Mouse (Mus musculus) lung, postnatal 0 days (tissue): ENCODE data around the gene Washc4. TPM values are rescaled to one million over a fixed set of nuclear protein-coding genes. Genes with fewer than 3 reads are reported as not detected.

Experiments used
- ATAC-seq: fragments of 200-750 bp; cut with Nextera tagmentation; 2 replicates; pipeline ENCODE4 v1.8.0; 2017; ENCODE audit warnings: moderate library complexity
- DNase-seq: peaks from one replicate; pipeline ENCODE4 v3.0.0-alpha.2; 2016; ENCODE audit warnings: low spot score
- H3K27ac ChIP-seq: fragments of 300-500 bp; sonication (generic); 2 replicates; pipeline ENCODE4 v1.5.1; 2014; ENCODE audit warnings: antibody characterized with exemption, mild to moderate bottlenecking, low read length, mixed read lengths
- H3K27me3 ChIP-seq: fragments of 300-500 bp; sonication (generic); replicated peaks from 2 replicates; pipeline ENCODE4 v1.6.1; 2014; ENCODE audit warnings: low read length, mixed read lengths; ENCODE audit not compliant: insufficient read depth
- H3K36me3 ChIP-seq: fragments of 300-500 bp; sonication (generic); 2 replicates; pipeline ENCODE4 v1.6.1; 2014; ENCODE audit warnings: low read length, mixed read lengths; ENCODE audit not compliant: insufficient read depth
- H3K4me1 ChIP-seq: fragments of 300-500 bp; sonication (generic); 2 replicates; pipeline ENCODE4 v1.6.1; 2014; ENCODE audit warnings: antibody characterized with exemption, low read depth, low read length, mixed read lengths; ENCODE audit not compliant: insufficient read depth
- H3K4me2 ChIP-seq: fragments of 300-500 bp; sonication (generic); replicated peaks from 2 replicates; pipeline ENCODE4 v1.6.1; 2014; ENCODE audit warnings: low read depth, mild to moderate bottlenecking, low read length, moderate library complexity, mixed read lengths
- H3K4me3 ChIP-seq: fragments of 300-500 bp; sonication (generic); 2 replicates; pipeline ENCODE4 v1.5.1; 2014; ENCODE audit warnings: low read depth, low read length
- H3K9ac ChIP-seq: fragments of 300-500 bp; sonication (generic); replicated peaks from 2 replicates; pipeline ENCODE4 v1.6.1; 2014; ENCODE audit warnings: low read depth, mild to moderate bottlenecking
- H3K9me3 ChIP-seq: fragments of 300-500 bp; sonication (generic); 2 replicates; pipeline ENCODE4 v1.6.1; 2016; ENCODE audit warnings: low read length, mixed read lengths
- CTCF ChIP-seq: IDR thresholded peaks from 2 replicates; pipeline ENCODE4 v1.5.1; 2016; ENCODE audit warnings: antibody characterized with exemption, mild to moderate bottlenecking
- EP300 ChIP-seq: IDR thresholded peaks from 2 replicates; pipeline ENCODE4 v1.6.1; 2016; ENCODE audit warnings: antibody characterized with exemption, mild to moderate bottlenecking, control low read depth
- WGBS: fragments of 180-500 bp; shearing (Covaris S2); extraction: QIAGEN DNeasy Blood & Tissue Kit; methylation state at CpG from one replicate; pipeline ENCODE4 v1.1.7; 2014; 5-methylcytosine and 5-hydroxymethylcytosine counted together
- polyA plus RNA-seq: library from polyadenylated mRNA; unstranded; fragments of >200 nt; fragmentation: Nextera tagmentation; extraction: Ambion mirVana; gene quantifications from 2 replicates; pipeline ENCODE4 v1.2.1, GENCODE M21; 2015

The Washc4 gene
- polyA plus RNA-seq, 1 experiment from 2014 or later = 28.3 TPM

GRCm38 (mm10) chr10:83629878-83630277 lies 86.3 kb downstream of the Washc4 start:
- TF ChIP-seq CTCF (no peak), EP300 (no peak)
- DNase-seq (no peak), ATAC-seq (peak; percentile 36)
- Histone ChIP-seq H3K27me3 (no peaks in the 10 kb centered on the region), H3K9ac (no peak overlapping the region), H3K4me3 (no peak overlapping the region), H3K9me3 (no peaks in the 10 kb centered on the region), H3K4me2 (no peak overlapping the region), H3K4me1 (no peaks in the 10 kb centered on the region), H3K36me3 (peaks cover 9% of the 10 kb centered on the region; the same call in 1 of the 2 replicates), H3K27ac (no peak overlapping the region)
- 86% methylated on average over 5 of the region's 5 CpGs for WGBS

- H3K4me1 ChIP-seq = no peaks in the 10 kb centered on the region
- H3K4me3 ChIP-seq = no peak overlapping the region
- no peaks in the 10 kb centered on the region for H3K9me3 ChIP-seq
- no peak for ATAC-seq
- peaks cover 9% of the 10 kb centered on the region; the same call in 1 of the 2 replicates for H3K36me3 ChIP-seq
- H3K27me3 ChIP-seq = no peaks in the 10 kb centered on the region
- 41% methylated on average over 3 of the region's 3 CpGs for WGBS
- no peak for TF ChIP-seq EP300
- DNase-seq = peak; percentile 31
- H3K9ac ChIP-seq = no peak overlapping the region
- H3K4me2 ChIP-seq = no peak overlapping the region
- no peak overlapping the region for H3K27ac ChIP-seq
Observed at GRCm38 (mm10) chr10:83630899-83631298, 87.3 kb downstream of the Washc4 start.

GRCm38 (mm10) chr10:83631775-83632174 lies 88.2 kb downstream of the Washc4 start:
- 81% methylated on average over 10 of the region's 10 CpGs for WGBS
- no peak for TF ChIP-seq CTCF
- no peak for TF ChIP-seq EP300
- no peaks in the 10 kb centered on the region for H3K4me1 ChIP-seq
- H3K27ac ChIP-seq = no peak overlapping the region
- H3K9me3 ChIP-seq = no peaks in the 10 kb centered on the region
- no peak overlapping the region for H3K4me2 ChIP-seq
- H3K4me3 ChIP-seq = no peak overlapping the region
- ATAC-seq = no peak
- no peaks in the 10 kb centered on the region for H3K27me3 ChIP-seq
- DNase-seq = no peak
- peaks cover 9% of the 10 kb centered on the region; the same call in 1 of the 2 replicates for H3K36me3 ChIP-seq
- H3K9ac ChIP-seq = no peak overlapping the region

- Histone ChIP-seq H3K4me1 (no peaks in the 10 kb centered on the region), H3K27me3 (no peaks in the 10 kb centered on the region), H3K9me3 (no peaks in the 10 kb centered on the region), H3K4me2 (no peak overlapping the region), H3K4me3 (no peak overlapping the region), H3K27ac (no peak overlapping the region), H3K9ac (no peak overlapping the region), H3K36me3 (peaks cover 9% of the 10 kb centered on the region; the same call in 1 of the 2 replicates)
- 70% methylated on average over 7 of the region's 7 CpGs for WGBS
- ATAC-seq (no peak), DNase-seq (no peak)
- TF ChIP-seq CTCF (no peak), EP300 (no peak)
Observed at GRCm38 (mm10) chr10:83632806-83633374, 89.3 kb downstream of the Washc4 start.

GRCm38 (mm10) chr10:83634461-83634860 lies 90.9 kb downstream of the Washc4 start:
- Histone ChIP-seq H3K9ac (no peak overlapping the region), H3K27me3 (no peaks in the 10 kb centered on the region), H3K4me1 (no peaks in the 10 kb centered on the region), H3K9me3 (no peaks in the 10 kb centered on the region), H3K27ac (no peak overlapping the region), H3K4me2 (no peak overlapping the region), H3K4me3 (no peak overlapping the region), H3K36me3 (peaks cover 4% of the 10 kb centered on the region; the same call in 1 of the 2 replicates)
- peak; percentile 15 for DNase-seq
- no peak for TF ChIP-seq CTCF
- TF ChIP-seq EP300 = no peak
- no peak for ATAC-seq
- WGBS = 21% methylated on average over 5 of the region's 5 CpGs

GRCm38 (mm10) chr10:83636191-83636590 lies 92.6 kb downstream of the Washc4 start:
- H3K4me2 ChIP-seq = no peak overlapping the region
- no peak overlapping the region for H3K9ac ChIP-seq
- no peak overlapping the region for H3K27ac ChIP-seq
- ATAC-seq (no peak), DNase-seq (no peak)
- peaks cover 4% of the 10 kb centered on the region; the same call in 1 of the 2 replicates for H3K36me3 ChIP-seq
- TF ChIP-seq CTCF (no peak), EP300 (no peak)
- no peak overlapping the region for H3K4me3 ChIP-seq
- WGBS = 83% methylated on average over 2 of the region's 2 CpGs
- H3K9me3 ChIP-seq = no peaks in the 10 kb centered on the region
- H3K27me3 ChIP-seq = no peaks in the 10 kb centered on the region
- no peaks in the 10 kb centered on the region for H3K4me1 ChIP-seq

GRCm38 (mm10) chr10:83637295-83637694 lies 93.7 kb downstream of the Washc4 start:
- WGBS = 18% methylated on average over 6 of the region's 6 CpGs
- Histone ChIP-seq H3K4me1 (peaks cover 6% of the 10 kb centered on the region; the same call in 1 of the 2 replicates), H3K4me2 (no peak overlapping the region), H3K36me3 (no peaks in the 10 kb centered on the region), H3K4me3 (no peak overlapping the region), H3K27ac (peak overlapping the region; percentile 71), H3K27me3 (no peaks in the 10 kb centered on the region), H3K9ac (no peak overlapping the region), H3K9me3 (no peaks in the 10 kb centered on the region)
- TF ChIP-seq CTCF (peak; percentile 24; the same call in 1 of the 2 replicates), EP300 (no peak; the same call in 1 of the 2 replicates)
- peak; percentile 95 for DNase-seq
- ATAC-seq = peak; percentile 94
